Mouse (Mus musculus): ENCODE results near the gene Myd88.
"Not testable (repeated sequence)": the region's sequence is repeated elsewhere in the genome, so short reads cannot be mapped to it uniquely, and the experiment has no call there.

Myd88 gene

GRCm38 (mm10) chr9:119340909-119341816, at the start of gene Myd88:
Gene Myd88 (minus strand): TSS chr9:119341411.
- DNase-seq (ENCODE audit: low spot score) = peak; percentile 97

GRCm38 (mm10) chr9:119390214-119390613, 49.0 kb upstream of the Myd88 start:
- no peak for DNase-seq (ENCODE audit: low spot score)

- no peak for DNase-seq (ENCODE audit: low spot score)
Observed at GRCm38 (mm10) chr9:119388956-119389355, 47.7 kb upstream of the Myd88 start.

- no peak for DNase-seq (ENCODE audit: low spot score)
Observed at GRCm38 (mm10) chr9:119382603-119383002, 41.4 kb upstream of the Myd88 start.

- DNase-seq (ENCODE audit: low spot score) = no peak
Observed at GRCm38 (mm10) chr9:119378231-119378630, 37.0 kb upstream of the Myd88 start.

- DNase-seq (ENCODE audit: low spot score) = no peak
Observed at GRCm38 (mm10) chr9:119375556-119375955, 34.3 kb upstream of the Myd88 start.

- no peak for DNase-seq (ENCODE audit: low spot score)
Observed at GRCm38 (mm10) chr9:119375008-119375407, 33.8 kb upstream of the Myd88 start.

GRCm38 (mm10) chr9:119371251-119371650, 30.0 kb upstream of the Myd88 start:
- no peak for DNase-seq (ENCODE audit: low spot score)

GRCm38 (mm10) chr9:119370770-119371169, 29.6 kb upstream of the Myd88 start:
- DNase-seq (ENCODE audit: low spot score) = not testable (repeated sequence)

GRCm38 (mm10) chr9:119368367-119368766, 27.2 kb upstream of the Myd88 start:
- DNase-seq (ENCODE audit: low spot score) = no peak

- no peak for DNase-seq (ENCODE audit: low spot score)
Observed at GRCm38 (mm10) chr9:119365284-119365683, 24.1 kb upstream of the Myd88 start, which contains the start of gene Slc22a14. Gene Slc22a14 (minus strand): TSS chr9:119365553.

- DNase-seq (ENCODE audit: low spot score) = no peak
Observed at GRCm38 (mm10) chr9:119363229-119363628, 22.0 kb upstream of the Myd88 start.

- DNase-seq (ENCODE audit: low spot score) = no peak
Observed at GRCm38 (mm10) chr9:119361416-119361815, 20.2 kb upstream of the Myd88 start.

GRCm38 (mm10) chr9:119358058-119358429, 16.8 kb upstream of the Myd88 start:
- DNase-seq (ENCODE audit: low spot score) = no peak

- peak; percentile 80 for DNase-seq (ENCODE audit: low spot score)
Observed at GRCm38 (mm10) chr9:119357331-119358057, 16.3 kb upstream of the Myd88 start, which contains the start of gene Xylb. Gene Xylb (plus strand): TSS chr9:119357381.

- DNase-seq (ENCODE audit: low spot score) = no peak
Observed at GRCm38 (mm10) chr9:119355943-119356342, 14.7 kb upstream of the Myd88 start.

GRCm38 (mm10) chr9:119353926-119354325, 12.7 kb upstream of the Myd88 start:
- DNase-seq (ENCODE audit: low spot score) = no peak

- no peak for DNase-seq (ENCODE audit: low spot score)
Observed at GRCm38 (mm10) chr9:119352060-119352459, 10.8 kb upstream of the Myd88 start.

GRCm38 (mm10) chr9:119350947-119351705, 9.9 kb upstream of the Myd88 start:
- no peak for DNase-seq (ENCODE audit: low spot score)

- no peak for DNase-seq (ENCODE audit: low spot score)
Observed at GRCm38 (mm10) chr9:119350531-119350930, 9.3 kb upstream of the Myd88 start.

GRCm38 (mm10) chr9:119346376-119346775, 5.2 kb upstream of the Myd88 start:
- DNase-seq (ENCODE audit: low spot score) = no peak

GRCm38 (mm10) chr9:119342728-119343127, 1.5 kb upstream of the Myd88 start:
- no peak for DNase-seq (ENCODE audit: low spot score)

Data from left cerebral cortex, adult 11 months (tissue).